Mouse (Mus musculus): Measurements from ENCODE around the gene Camta1. TPM values are rescaled to one million over a fixed set of nuclear protein-coding genes. Genes with fewer than 3 reads are reported as not detected.
A peak's percentile ranks its signal among the peaks of the same experiment; 100 is the strongest.

The Camta1 gene
- polyA plus RNA-seq, 1 experiment from 2014 or later: 118 TPM

DNA sequence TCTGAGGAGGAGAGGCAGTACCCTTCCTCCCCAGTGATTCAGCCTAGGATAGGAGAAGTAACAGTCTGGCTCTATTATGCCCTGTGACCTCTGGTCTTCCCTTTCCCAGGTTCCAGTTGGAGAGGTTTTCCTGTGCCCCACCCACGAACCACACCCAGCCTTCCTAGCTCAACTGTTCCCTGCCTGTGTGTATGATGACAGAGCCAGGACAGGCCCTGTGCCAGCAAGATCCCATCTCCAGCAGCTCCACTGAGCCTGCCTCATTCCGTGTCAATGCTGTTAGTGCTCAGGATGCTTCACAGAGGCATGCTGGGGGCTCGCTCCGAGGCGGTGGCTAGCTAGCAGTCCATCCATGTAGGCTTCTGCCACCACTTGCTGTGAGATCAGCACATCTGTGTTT, 321.8 kb downstream of the Camta1 start:
- Histone ChIP-seq H3K4me1 (peaks cover 36% of the 10 kb centered on the region), H3K27ac (replicated peaks) (0 out of 2 replicates have a peak overlapping the region, but pooled peaks have one; percentile 15), H3K4me3 (no peak overlapping the region), H3K9me3 (no peaks in the 10 kb centered on the region), H3K9ac (0 out of 2 replicates have a peak overlapping the region, but pooled peaks have one; percentile 14), H3K4me2 (no peak overlapping the region), H3K27me3 (replicated peaks) (peaks cover 7% of the 10 kb centered on the region; the same call in 1 of the 2 replicates), H3K36me3 (no peaks in the 10 kb centered on the region)
- whole genome bisulfite sequencing: 57% methylated on average over 5 of the region's 5 CpGs
- ATAC-seq (ENCODE audit: extremely low read depth, insufficient number of reproducible peaks, low FRiP score, low TSS enrichment): no peak

DNA sequence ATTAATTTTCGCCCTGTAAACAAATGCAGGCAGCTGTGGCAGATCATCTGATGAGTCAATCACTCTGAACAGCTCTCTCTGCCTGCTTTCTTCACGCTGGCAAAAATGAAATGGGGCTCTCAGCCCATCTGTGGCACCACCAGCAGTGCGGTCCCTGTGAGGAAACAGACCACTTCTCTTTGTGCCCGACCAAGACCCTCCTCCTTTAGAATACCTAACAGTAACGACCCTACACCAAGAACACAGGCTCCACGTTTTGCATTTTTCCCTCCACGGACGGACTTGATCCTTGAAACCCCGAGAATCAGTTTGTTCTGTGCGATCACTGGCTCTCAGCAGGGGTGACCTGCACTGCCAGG, 322.5 kb downstream of the Camta1 start:
- ATAC-seq (ENCODE audit: extremely low read depth, insufficient number of reproducible peaks, low FRiP score, low TSS enrichment): no peak
- H3K4me1 ChIP-seq: peaks cover 42% of the 10 kb centered on the region
- H3K9me3 ChIP-seq: no peaks in the 10 kb centered on the region
- H3K4me3 ChIP-seq: no peak overlapping the region
- H3K4me2 ChIP-seq: no peak overlapping the region
- H3K9ac ChIP-seq: no peak overlapping the region
- 73% methylated on average over 10 of the region's 10 CpGs for WGBS
- no peak overlapping the region for H3K27ac ChIP-seq (replicated peaks)
- no peaks in the 10 kb centered on the region for H3K36me3 ChIP-seq
- H3K27me3 ChIP-seq (replicated peaks): peaks cover 7% of the 10 kb centered on the region; the same call in 1 of the 2 replicates

DNA sequence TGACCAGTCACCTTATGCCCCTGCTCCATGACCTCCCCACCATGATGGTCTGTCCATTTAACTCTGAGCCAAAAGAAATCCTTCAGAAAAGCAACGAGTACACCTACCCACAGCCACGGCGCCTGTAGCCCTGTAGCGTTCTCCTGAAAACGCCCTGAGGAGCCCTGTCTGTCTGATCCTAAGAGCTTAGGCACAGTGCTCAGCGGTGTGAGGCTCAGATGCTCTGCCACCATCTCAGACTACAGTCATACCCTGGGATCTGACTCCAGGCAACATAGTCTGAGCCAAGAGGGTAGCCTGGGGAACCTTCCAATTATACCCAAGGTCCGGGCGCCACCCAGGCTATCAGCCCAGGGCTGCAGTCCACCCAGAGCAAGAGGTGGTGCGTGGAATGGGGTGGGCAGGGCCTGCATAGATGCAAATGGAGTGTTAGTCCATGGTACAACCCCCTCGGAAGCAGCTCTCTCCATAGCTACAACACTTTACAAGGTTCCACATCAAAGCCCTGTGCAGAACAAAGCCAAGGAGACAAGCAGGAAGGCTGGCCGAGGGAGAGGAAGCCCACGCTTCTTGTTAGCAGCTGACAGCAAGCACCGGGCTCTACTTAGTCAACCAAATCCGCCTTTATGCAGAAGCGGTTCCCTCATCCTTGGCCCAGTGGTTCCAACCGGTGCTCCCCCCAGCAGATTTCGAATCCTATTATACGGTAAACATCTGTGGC, 323.1 kb downstream of the Camta1 start:
- WGBS: 71% methylated on average over 18 of the region's 18 CpGs
- Histone ChIP-seq H3K4me3 (no peak overlapping the region), H3K9me3 (no peaks in the 10 kb centered on the region), H3K36me3 (no peaks in the 10 kb centered on the region), H3K27ac (replicated peaks) (no peak overlapping the region), H3K4me2 (no peak overlapping the region), H3K4me1 (peaks cover 47% of the 10 kb centered on the region), H3K9ac (no peak overlapping the region), H3K27me3 (replicated peaks) (peaks cover 7% of the 10 kb centered on the region; the same call in 1 of the 2 replicates)
- no peak for ATAC-seq (ENCODE audit: extremely low read depth, insufficient number of reproducible peaks, low FRiP score, low TSS enrichment)

GRCm38 (mm10) chr4:151535916-151536450, 325.7 kb downstream of the Camta1 start:
- Histone ChIP-seq H3K27me3 (replicated peaks) (peaks cover 7% of the 10 kb centered on the region; the same call in 1 of the 2 replicates), H3K4me2 (no peak overlapping the region), H3K9me3 (no peaks in the 10 kb centered on the region), H3K9ac (no peak overlapping the region), H3K36me3 (no peaks in the 10 kb centered on the region), H3K27ac (replicated peaks) (no peak overlapping the region), H3K4me3 (no peak overlapping the region), H3K4me1 (peaks cover 57% of the 10 kb centered on the region)
- 30% methylated on average over 9 of the region's 9 CpGs for WGBS
- ATAC-seq (ENCODE audit: extremely low read depth, insufficient number of reproducible peaks, low FRiP score, low TSS enrichment): no peak

GRCm38 (mm10) chr4:151533451-151533850, 328.2 kb downstream of the Camta1 start:
- H3K4me3 ChIP-seq: no peak overlapping the region; the same call in 1 of the 2 replicates
- H3K9ac ChIP-seq: no peak overlapping the region
- H3K9me3 ChIP-seq: 0 out of 2 replicates have a peak, but pooled peaks cover 4% of the 10 kb centered on the region
- peak overlapping the region; percentile 35; the same call in 1 of the 2 replicates for H3K4me2 ChIP-seq
- peaks cover 7% of the 10 kb centered on the region; the same call in 1 of the 2 replicates for H3K27me3 ChIP-seq (replicated peaks)
- peaks cover 41% of the 10 kb centered on the region for H3K4me1 ChIP-seq
- no peak for ATAC-seq (ENCODE audit: extremely low read depth, insufficient number of reproducible peaks, low FRiP score, low TSS enrichment)
- WGBS: 20% methylated on average over 10 of the region's 10 CpGs
- no peaks in the 10 kb centered on the region for H3K36me3 ChIP-seq
- peak overlapping the region; percentile 45; the same call in 1 of the 2 replicates for H3K27ac ChIP-seq (replicated peaks)

GRCm38 (mm10) chr4:151528436-151528835, 333.2 kb downstream of the Camta1 start:
- H3K36me3 ChIP-seq: no peaks in the 10 kb centered on the region
- H3K9ac ChIP-seq: no peak overlapping the region
- no peaks in the 10 kb centered on the region for H3K27me3 ChIP-seq (replicated peaks)
- no peak overlapping the region for H3K4me3 ChIP-seq
- no peak overlapping the region for H3K27ac ChIP-seq (replicated peaks)
- H3K4me1 ChIP-seq: peaks cover 9% of the 10 kb centered on the region
- no peak overlapping the region for H3K4me2 ChIP-seq
- WGBS: 88% methylated on average over 4 of the region's 4 CpGs
- 0 out of 2 replicates have a peak, but pooled peaks cover 6% of the 10 kb centered on the region for H3K9me3 ChIP-seq
- no peak for ATAC-seq (ENCODE audit: extremely low read depth, insufficient number of reproducible peaks, low FRiP score, low TSS enrichment)

GRCm38 (mm10) chr4:151527763-151528162, 333.9 kb downstream of the Camta1 start:
- Histone ChIP-seq H3K4me1 (peaks cover 3% of the 10 kb centered on the region), H3K27ac (replicated peaks) (no peak overlapping the region), H3K4me2 (no peak overlapping the region), H3K36me3 (no peaks in the 10 kb centered on the region), H3K9ac (no peak overlapping the region), H3K9me3 (0 out of 2 replicates have a peak, but pooled peaks cover 6% of the 10 kb centered on the region), H3K27me3 (replicated peaks) (no peaks in the 10 kb centered on the region), H3K4me3 (no peak overlapping the region)
- 79% methylated on average over 3 of the region's 3 CpGs for WGBS
- no peak for ATAC-seq (ENCODE audit: extremely low read depth, insufficient number of reproducible peaks, low FRiP score, low TSS enrichment)

DNA sequence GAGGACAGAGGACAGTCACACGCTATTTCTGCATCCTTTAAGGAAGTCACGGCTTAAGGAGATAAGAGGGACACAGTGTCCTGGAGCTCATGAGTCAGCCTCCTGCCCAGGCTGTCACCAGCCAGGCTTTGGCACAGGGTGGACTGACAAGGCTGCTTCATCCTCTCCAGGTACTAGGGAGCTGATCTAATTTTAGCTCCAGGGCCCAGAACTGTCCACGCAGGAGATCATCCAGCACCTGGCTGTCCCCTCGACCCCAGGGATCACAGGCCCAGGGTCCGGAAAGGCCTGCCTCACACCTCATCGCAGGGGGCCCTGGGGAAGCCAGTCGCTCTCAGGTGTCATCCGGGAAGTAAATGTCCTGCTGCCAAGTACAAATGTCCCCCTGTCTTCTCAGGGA, 341.6 kb downstream of the Camta1 start:
- ATAC-seq (ENCODE audit: extremely low read depth, insufficient number of reproducible peaks, low FRiP score, low TSS enrichment): peak; percentile 20; the same call in 1 of the 2 replicates
- Histone ChIP-seq H3K27me3 (replicated peaks) (no peaks in the 10 kb centered on the region), H3K9ac (peak overlapping the region; percentile 47), H3K27ac (replicated peaks) (peak overlapping the region; percentile 22; the same call in 1 of the 2 replicates), H3K4me2 (no peak overlapping the region), H3K36me3 (no peaks in the 10 kb centered on the region), H3K9me3 (peaks cover 5% of the 10 kb centered on the region; the same call in 1 of the 2 replicates), H3K4me1 (peaks cover 57% of the 10 kb centered on the region), H3K4me3 (no peak overlapping the region)
- 8% methylated on average over 8 of the region's 8 CpGs for WGBS

DNA sequence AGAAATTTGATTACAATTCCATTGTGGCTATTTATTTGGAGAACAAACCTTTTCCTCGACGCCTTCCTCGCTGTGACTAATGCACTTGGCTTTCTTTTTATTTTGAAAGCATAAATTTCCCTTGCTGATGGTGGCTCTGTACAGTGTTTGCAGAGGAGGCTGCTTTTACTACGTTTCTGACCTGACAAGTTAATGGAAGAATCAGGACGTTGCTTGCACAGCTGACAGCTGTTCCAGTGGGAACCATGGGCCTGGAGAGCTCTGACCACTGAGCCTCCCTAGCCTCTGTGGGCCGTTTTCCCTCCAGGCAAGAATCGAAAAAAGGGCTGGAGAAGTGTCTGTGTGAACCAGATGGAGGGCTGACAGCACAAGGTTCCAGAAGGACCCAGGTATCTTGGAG, 342.7 kb downstream of the Camta1 start:
- Histone ChIP-seq H3K36me3 (no peaks in the 10 kb centered on the region), H3K4me1 (peaks cover 57% of the 10 kb centered on the region), H3K4me2 (no peak overlapping the region), H3K9ac (no peak overlapping the region), H3K4me3 (no peak overlapping the region), H3K9me3 (peaks cover 5% of the 10 kb centered on the region; the same call in 1 of the 2 replicates), H3K27ac (replicated peaks) (peak overlapping the region; percentile 22; the same call in 1 of the 2 replicates), H3K27me3 (replicated peaks) (no peaks in the 10 kb centered on the region)
- ATAC-seq (ENCODE audit: extremely low read depth, insufficient number of reproducible peaks, low FRiP score, low TSS enrichment): no peak
- WGBS: 70% methylated on average over 7 of the region's 7 CpGs

DNA sequence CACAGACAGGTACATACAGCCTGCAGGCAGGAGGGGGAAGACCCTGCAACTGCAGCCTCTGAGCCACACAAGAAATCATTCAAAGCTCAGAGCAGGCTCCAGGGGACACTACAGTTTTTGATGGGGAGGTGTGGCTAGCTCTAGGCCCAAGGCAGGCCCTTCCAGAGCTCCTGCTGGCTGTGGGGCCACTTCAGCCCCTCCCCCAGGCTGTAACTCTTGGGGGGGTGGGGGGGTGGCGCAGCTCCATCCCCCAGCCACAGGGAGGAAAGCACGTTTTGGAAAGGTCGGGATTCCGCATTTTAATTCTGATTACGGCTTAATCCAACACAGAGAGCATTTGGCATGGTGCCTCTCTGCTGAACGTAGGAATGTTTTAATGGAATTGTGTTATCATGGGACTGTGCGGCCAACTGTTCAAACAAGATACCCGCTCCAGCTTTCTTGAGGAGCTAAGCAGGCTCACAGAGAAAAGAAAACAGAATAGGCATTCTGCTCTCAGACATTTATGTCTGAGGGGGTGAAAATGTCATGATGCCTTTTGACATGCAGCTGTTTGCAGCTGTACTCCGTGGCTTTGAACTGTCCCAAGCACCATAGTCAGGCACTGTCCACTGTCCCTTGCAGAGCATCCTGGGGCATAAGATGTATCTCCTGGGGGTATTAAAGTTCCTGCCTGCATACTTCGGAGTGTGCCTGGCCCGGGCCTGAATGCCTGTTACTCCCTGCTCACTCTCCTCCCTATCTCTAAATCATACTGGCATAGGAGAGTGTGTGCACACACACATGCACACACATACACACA, 344.5 kb downstream of the Camta1 start:
- H3K4me2 ChIP-seq: no peak overlapping the region

GRCm38 (mm10) chr4:151515316-151515715, 346.4 kb downstream of the Camta1 start:
- Histone ChIP-seq H3K9me3 (peaks cover 5% of the 10 kb centered on the region), H3K9ac (no peak overlapping the region), H3K36me3 (no peaks in the 10 kb centered on the region), H3K4me1 (peaks cover 38% of the 10 kb centered on the region), H3K27me3 (replicated peaks) (no peaks in the 10 kb centered on the region), H3K27ac (replicated peaks) (no peak overlapping the region), H3K4me2 (no peak overlapping the region), H3K4me3 (no peak overlapping the region)
- no peak for ATAC-seq (ENCODE audit: extremely low read depth, insufficient number of reproducible peaks, low FRiP score, low TSS enrichment)
- WGBS: 83% methylated on average over 5 of the region's 5 CpGs

More for the DNA sequence above, 344.5 kb downstream of the Camta1 start:
- H3K36me3 ChIP-seq: no peaks in the 10 kb centered on the region
- 20% methylated on average over 11 of the region's 11 CpGs for WGBS
- H3K9ac ChIP-seq: no peak overlapping the region
- H3K9me3 ChIP-seq: no peaks in the 10 kb centered on the region
- no peak overlapping the region for H3K4me3 ChIP-seq
- H3K4me1 ChIP-seq: peaks cover 57% of the 10 kb centered on the region
- ATAC-seq (ENCODE audit: extremely low read depth, insufficient number of reproducible peaks, low FRiP score, low TSS enrichment): peak; percentile 26; the same call in 1 of the 2 replicates
- H3K27ac ChIP-seq (replicated peaks): peak overlapping the region; percentile 85
- no peaks in the 10 kb centered on the region for H3K27me3 ChIP-seq (replicated peaks)
